Mouse (Mus musculus) heart, postnatal 0 days (tissue): ENCODE measurements around the gene Eya4. TPM values are rescaled to one million over a fixed set of nuclear protein-coding genes. Genes with fewer than 3 reads are reported as not detected.

Source experiments
- ATAC-seq: fragments of 200-750 bp; cut with Nextera tagmentation; 2 replicates; pipeline ENCODE4 v1.8.0; 2017; ENCODE audit warnings: low read depth, moderate number of reproducible peaks, moderate library complexity; ENCODE audit not compliant: insufficient read depth
- DNase-seq: peaks from one replicate; pipeline ENCODE4 v3.0.0-alpha.2; 2016; ENCODE audit warnings: low spot score
- H3K27ac ChIP-seq: fragments of 300-500 bp; sonication (generic); 2 replicates; pipeline ENCODE4 v1.5.1; 2014; ENCODE audit warnings: low read depth, mild to moderate bottlenecking
- H3K27me3 ChIP-seq: fragments of 300-500 bp; sonication (generic); 2 replicates; pipeline ENCODE4 v1.6.1; 2014; ENCODE audit warnings: low read length, mixed read lengths; ENCODE audit not compliant: control insufficient read depth, insufficient read depth
- H3K36me3 ChIP-seq: fragments of 300-500 bp; sonication (generic); replicated peaks from 2 replicates; pipeline ENCODE4 v1.6.1; 2014; ENCODE audit warnings: low read length, mixed read lengths; ENCODE audit not compliant: control insufficient read depth, insufficient read depth
- H3K4me1 ChIP-seq: fragments of 300-500 bp; sonication (generic); 2 replicates; pipeline ENCODE4 v1.6.1; 2014; ENCODE audit warnings: antibody characterized with exemption; ENCODE audit not compliant: control insufficient read depth, insufficient read depth
- H3K4me2 ChIP-seq: fragments of 300-500 bp; sonication (generic); 2 replicates; pipeline ENCODE4 v1.6.1; 2014; ENCODE audit warnings: low read depth, mild to moderate bottlenecking, low read length, moderate library complexity
- H3K4me3 ChIP-seq: fragments of 300-500 bp; sonication (generic); 2 replicates; pipeline ENCODE4 v1.5.1; 2014; ENCODE audit warnings: low read depth, low read length
- H3K9ac ChIP-seq: fragments of 300-500 bp; sonication (generic); replicated peaks from 2 replicates; pipeline ENCODE4 v1.6.1; 2014; ENCODE audit warnings: low read depth, low read length, mixed read lengths
- H3K9me3 ChIP-seq: fragments of 300-500 bp; sonication (generic); replicated peaks from 2 replicates; pipeline ENCODE4 v1.6.1; 2016; ENCODE audit warnings: low read length; ENCODE audit not compliant: control insufficient read depth
- CTCF ChIP-seq: IDR thresholded peaks from 2 replicates; pipeline ENCODE4 v1.5.1; 2016; ENCODE audit warnings: antibody characterized with exemption, control low read depth, low read depth
- EP300 ChIP-seq: IDR thresholded peaks from 2 replicates; pipeline ENCODE4 v1.6.1; 2016; ENCODE audit warnings: antibody characterized with exemption, low read depth
- WGBS: fragments of 180-500 bp; shearing (Covaris S2); extraction: QIAGEN DNeasy Blood & Tissue Kit; methylation state at CpG from one replicate; pipeline ENCODE4 v1.1.7; 2014; 5-methylcytosine and 5-hydroxymethylcytosine counted together
- polyA plus RNA-seq: library from polyadenylated mRNA; unstranded; fragments of >200 nt; fragmentation: Nextera tagmentation; extraction: Ambion mirVana; gene quantifications from 2 replicates; pipeline ENCODE4 v1.2.1, GENCODE M21; 2015
- total RNA-seq: library from RNA; depleted of rRNA; stranded (reverse); fragments of >200 nt; gene quantifications from 2 replicates; pipeline ENCODE4 v1.2.3, GENCODE M21; 2014; ENCODE audit warnings: low replicate concordance

The Eya4 gene
- total and polyA plus RNA-seq, 2 experiments from 2014 or later, result 0.19 to 0.57 TPM

DNA sequence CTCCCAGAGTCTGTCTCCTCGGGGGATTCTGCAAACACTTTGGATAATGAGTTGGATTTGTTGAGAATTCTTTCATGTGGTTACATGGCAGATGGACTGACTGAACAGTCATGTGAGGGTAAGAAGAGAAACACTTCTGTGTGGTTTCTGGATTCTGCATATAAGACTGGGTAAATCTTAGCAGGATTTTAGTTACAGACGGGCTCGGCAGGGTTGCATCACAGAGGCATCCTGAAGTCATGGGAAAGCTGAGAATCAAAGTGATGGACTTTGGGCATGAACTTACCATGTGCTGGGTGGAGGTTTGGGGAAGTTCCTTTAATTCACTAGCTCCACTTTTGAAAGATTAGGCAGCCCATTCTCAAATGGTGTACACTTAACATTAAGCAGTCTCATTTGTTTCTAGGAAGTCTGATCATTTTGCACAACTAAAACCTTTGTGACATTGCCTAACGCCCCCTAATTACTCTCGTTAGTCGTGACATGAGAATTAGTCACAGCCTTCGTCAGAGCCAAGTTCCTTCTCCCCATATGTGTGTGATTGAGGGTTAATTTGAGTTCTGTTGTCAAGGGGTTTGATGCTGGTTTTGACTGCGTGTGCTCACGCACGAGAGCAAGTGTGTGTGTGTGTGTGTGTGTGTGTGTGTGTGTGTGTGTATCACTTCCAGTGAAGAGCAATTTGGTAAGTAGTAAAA is 147.3 kb downstream of the Eya4 start:
- H3K4me2 ChIP-seq, result no peak overlapping the region
- DNase-seq (no peak), ATAC-seq (no peak)
- no peak overlapping the region for H3K4me3 ChIP-seq
- no peaks in the 10 kb centered on the region for H3K9me3 ChIP-seq
- H3K36me3 ChIP-seq, result no peaks in the 10 kb centered on the region
- H3K27me3 ChIP-seq, result no peaks in the 10 kb centered on the region
- H3K4me1 ChIP-seq, result no peaks in the 10 kb centered on the region
- H3K27ac ChIP-seq, result no peak overlapping the region
- TF ChIP-seq EP300, result no peak
- no peak for TF ChIP-seq CTCF
- H3K9ac ChIP-seq, result no peak overlapping the region
- WGBS, result 76% methylated on average over 10 of the region's 10 CpGs

DNA sequence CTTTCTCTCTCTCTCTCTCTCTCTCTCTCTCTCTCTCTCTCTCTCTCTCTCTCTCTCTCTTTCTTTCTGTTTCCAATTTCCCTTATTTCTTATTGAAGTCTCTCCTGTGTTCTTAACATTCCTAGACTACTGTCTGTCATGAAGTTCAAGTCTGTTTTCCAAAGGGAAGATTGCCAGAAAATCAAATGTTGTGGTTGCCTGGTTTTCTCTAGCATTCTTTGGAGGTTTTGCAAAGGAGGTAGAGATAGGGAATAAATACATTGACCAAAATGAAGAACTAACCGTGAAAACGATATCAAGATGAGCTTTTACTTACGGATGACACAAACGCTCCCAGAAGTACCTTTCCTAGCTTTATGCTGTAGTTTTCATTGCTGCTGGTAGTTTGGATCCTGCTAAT is 148.0 kb downstream of the Eya4 start:
- no peak overlapping the region for H3K9ac ChIP-seq
- ATAC-seq, result no peak

GRCm38 (mm10) chr10:23198251-23198650 is 152.3 kb downstream of the Eya4 start:
- TF ChIP-seq EP300, result no peak
- no peak for TF ChIP-seq CTCF
- Histone ChIP-seq H3K36me3 (no peaks in the 10 kb centered on the region), H3K4me2 (no peak overlapping the region), H3K4me3 (no peak overlapping the region), H3K4me1 (no peaks in the 10 kb centered on the region), H3K9ac (no peak overlapping the region), H3K9me3 (no peaks in the 10 kb centered on the region), H3K27me3 (no peaks in the 10 kb centered on the region), H3K27ac (no peak overlapping the region)
- ATAC-seq (no peak), DNase-seq (no peak)
- WGBS, result 45% methylated on average over 5 of the region's 5 CpGs

More for the DNA sequence above, 148.0 kb downstream of the Eya4 start:
- Histone ChIP-seq H3K36me3 (no peaks in the 10 kb centered on the region), H3K4me1 (no peaks in the 10 kb centered on the region), H3K4me3 (no peak overlapping the region), H3K9me3 (no peaks in the 10 kb centered on the region), H3K4me2 (no peak overlapping the region), H3K27ac (no peak overlapping the region), H3K27me3 (no peaks in the 10 kb centered on the region)
- WGBS, result 77% methylated on average over 4 of the region's 4 CpGs
- TF ChIP-seq CTCF (no peak), EP300 (no peak)
- no peak for DNase-seq

DNA sequence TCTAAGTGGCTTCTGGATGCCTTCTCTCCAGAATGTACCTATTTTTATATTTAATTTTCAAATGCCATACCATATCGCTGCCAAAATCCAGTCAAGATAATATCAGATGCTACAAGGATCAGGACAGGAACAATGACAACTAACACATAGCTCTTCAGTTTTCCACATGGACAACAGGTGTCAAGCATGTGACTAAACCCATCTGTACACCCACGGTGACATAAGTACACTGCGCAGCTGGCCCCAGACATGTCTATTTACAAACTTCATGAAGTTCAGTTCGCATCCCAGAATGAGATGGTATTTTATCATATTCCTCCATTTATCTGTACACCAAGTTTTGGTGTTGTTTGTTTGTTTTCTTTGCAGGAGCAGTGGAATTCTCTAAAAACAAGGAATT is 154.2 kb downstream of the Eya4 start:
- Histone ChIP-seq H3K9me3 (no peaks in the 10 kb centered on the region), H3K4me2 (no peak overlapping the region), H3K4me3 (no peak overlapping the region), H3K36me3 (no peaks in the 10 kb centered on the region), H3K9ac (no peak overlapping the region), H3K27me3 (no peaks in the 10 kb centered on the region), H3K4me1 (no peaks in the 10 kb centered on the region), H3K27ac (no peak overlapping the region)
- DNase-seq (no peak), ATAC-seq (no peak)
- 84% methylated on average over 4 of the region's 4 CpGs for WGBS
- TF ChIP-seq EP300, result no peak
- no peak for TF ChIP-seq CTCF

GRCm38 (mm10) chr10:23195337-23195736 is 155.2 kb downstream of the Eya4 start:
- no peak overlapping the region for H3K9ac ChIP-seq
- TF ChIP-seq EP300, result no peak
- TF ChIP-seq CTCF, result no peak
- H3K4me1 ChIP-seq, result no peaks in the 10 kb centered on the region
- H3K4me3 ChIP-seq, result no peak overlapping the region
- H3K4me2 ChIP-seq, result no peak overlapping the region
- H3K27ac ChIP-seq, result no peak overlapping the region
- ATAC-seq, result no peak
- H3K36me3 ChIP-seq, result no peaks in the 10 kb centered on the region
- H3K9me3 ChIP-seq, result no peaks in the 10 kb centered on the region
- DNase-seq, result no peak
- H3K27me3 ChIP-seq, result no peaks in the 10 kb centered on the region
- 39% methylated on average over 2 of the region's 2 CpGs for WGBS

- H3K9me3 ChIP-seq, result no peaks in the 10 kb centered on the region
- ATAC-seq (no peak), DNase-seq (no peak)
- H3K4me2 ChIP-seq, result no peak overlapping the region
- no peak overlapping the region for H3K4me3 ChIP-seq
- no peaks in the 10 kb centered on the region for H3K27me3 ChIP-seq
- H3K9ac ChIP-seq, result no peak overlapping the region
- no peaks in the 10 kb centered on the region for H3K36me3 ChIP-seq
- 75% methylated on average over 10 of the region's 10 CpGs for WGBS
- TF ChIP-seq EP300, result no peak
- no peak for TF ChIP-seq CTCF
- no peak overlapping the region for H3K27ac ChIP-seq
- H3K4me1 ChIP-seq, result no peaks in the 10 kb centered on the region
These were observed 160.8 kb downstream of the Eya4 start for GRCm38 (mm10) chr10:23189836-23190235.
